In the genomic region with DNA sequence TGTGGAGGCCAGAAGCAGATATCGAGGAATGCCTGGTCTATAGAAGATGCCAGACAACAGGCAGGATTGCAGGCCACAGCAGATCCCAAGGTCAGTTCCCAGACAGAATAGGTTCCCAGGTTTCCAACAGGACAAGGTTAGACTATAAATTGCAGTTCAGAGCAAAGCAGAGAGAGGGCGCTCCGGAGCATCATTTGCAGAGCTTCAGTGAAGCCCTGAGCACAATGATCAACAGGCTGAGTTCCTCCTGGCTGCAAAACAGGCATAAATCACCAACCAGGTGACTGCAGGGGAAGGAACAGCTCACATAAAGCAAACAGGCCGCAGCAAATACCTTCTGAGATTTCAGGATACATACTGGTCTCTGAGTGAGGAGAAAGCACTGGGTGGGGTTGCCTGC, we compare ENCODE assay signal across 8 mouse cellular contexts.
A peak's percentile ranks its signal among the peaks of the same experiment; 100 is the strongest.
DNase-seq lines count a peak whose midpoint lies in the region; ATAC-seq and TF ChIP-seq lines count a peak whose summit lies in the region.

No protein-coding gene starts in this region.

- POLR2A ChIA-PET in Patski (lab: Charles Lee), result no interaction called here

- ATAC-seq in Patski, result no peak

- DNase-seq in A20 (ENCODE audit: low read depth, low spot score), result peak; percentile 61
- DNase-seq in Patski (ENCODE audit: low read depth, low spot score), result peak; percentile 22
- peak; percentile 87 to 94 for DNase-seq in cerebellum, postnatal 14 days
- peak; percentile 33 to 77 for DNase-seq in gastrocnemius, postnatal 4 days (ENCODE audit: low spot score in 2 of 2)
- peak; percentile 76 to 93 for DNase-seq in kidney, postnatal 36 days
- peak; percentile 74 for DNase-seq in lung, adult 2 months
- DNase-seq in right cerebral cortex, postnatal 10 days (ENCODE audit: low spot score in 2 of 2), result peak; percentile 62 to 85
- DNase-seq in urinary bladder, postnatal 14 days (ENCODE audit: low spot score), result peak; percentile 87

- H3K27me3 ChIP-seq in Patski, result no peaks in the 10 kb centered on the region

- CTCF ChIA-PET in Patski (lab: Charles Lee), result interaction anchor here (0.9 to 1.3 kb wide), 6 partner anchors 9 to 52 kb away, joined by 3 to 4 read pairs (median 3); no protein-coding TSS in a partner anchor

- no peak for TF ChIP-seq POLR2A in lung, adult 2 months (IDR thresholded peaks at IDR 0.05; ENCODE audit: borderline replicate concordance, extremely low read depth, low read depth, low read length)

- in situ Hi-C loops in Patski (cut with MboI; ENCODE audit: low pct_unique_long_range_greater_than_20kb), result loop anchor here (5.0 kb wide), 1 partner anchor 95 kb away; no protein-coding TSS in a partner anchor

- H3K4me3 ChIP-seq in lung, adult 2 months (replicated peaks; ENCODE audit: extremely low read depth, low read depth, low read length), result no peak overlapping the region

- H3K4me1 ChIP-seq in lung, adult 2 months (ENCODE audit: control insufficient read depth, insufficient read depth, low read length), result no peaks in the 10 kb centered on the region

- 26% methylated on average over 4 of the region's 4 CpGs for WGBS in lung, adult 2 months

- no peak for TF ChIP-seq CTCF in Patski (IDR thresholded peaks at IDR 0.05)
- peak; percentile 80 for TF ChIP-seq CTCF in lung, adult 2 months (IDR thresholded peaks at IDR 0.05; ENCODE audit: insufficient read depth, low read length)

Comparison
In these comparisons a context has a peak if more than half of its experiments do, and no peak if none do; other contexts are left out.
1. DNase-seq: peak in every context shown above with its lines; median percentile 90 in cerebellum, postnatal 14 days; 87 in urinary bladder, postnatal 14 days; 84 in kidney, postnatal 36 days; 74 in lung, adult 2 months; 74 in right cerebral cortex, postnatal 10 days; 61 in A20; 55 in gastrocnemius, postnatal 4 days; 22 in Patski.